Mouse (Mus musculus) liver, embryonic 15.5 days (tissue): Measurements from ENCODE around the gene Gatad2a. TPM values are rescaled to one million over a fixed set of nuclear protein-coding genes. Genes with fewer than 3 reads are reported as not detected.

Source experiments
- ATAC-seq: fragments of 200-750 bp; cut with Nextera tagmentation; 2 replicates; pipeline ENCODE4 v1.8.0; 2017; ENCODE audit warnings: moderate number of reproducible peaks, mild to moderate bottlenecking, moderate library complexity; ENCODE audit not compliant: insufficient read depth
- H3K27ac ChIP-seq: fragments of 300-500 bp; sonication (generic); replicated peaks from 2 replicates; pipeline ENCODE4 v1.5.1; 2015; ENCODE audit warnings: mild to moderate bottlenecking, inconsistent platforms
- H3K27me3 ChIP-seq: fragments of 300-500 bp; sonication (generic); 2 replicates; pipeline ENCODE4 v1.6.1; 2015; ENCODE audit warnings: mild to moderate bottlenecking, inconsistent platforms
- H3K36me3 ChIP-seq: fragments of 300-500 bp; sonication (generic); replicated peaks from 2 replicates; pipeline ENCODE4 v1.6.1; 2015; ENCODE audit warnings: moderate library complexity, mild to moderate bottlenecking, inconsistent platforms
- H3K4me1 ChIP-seq: fragments of 300-500 bp; sonication (generic); replicated peaks from 2 replicates; pipeline ENCODE4 v1.6.1; 2015; ENCODE audit warnings: inconsistent platforms
- H3K4me2 ChIP-seq: fragments of 300-500 bp; sonication (generic); 2 replicates; pipeline ENCODE4 v1.6.1; 2015; ENCODE audit warnings: moderate library complexity, mild to moderate bottlenecking, inconsistent platforms
- H3K4me3 ChIP-seq: fragments of 300-500 bp; sonication (generic); replicated peaks from 2 replicates; pipeline ENCODE4 v1.5.1; 2015; ENCODE audit warnings: mild to moderate bottlenecking, inconsistent platforms
- H3K9ac ChIP-seq: fragments of 300-500 bp; sonication (generic); 2 replicates; pipeline ENCODE4 v1.6.1; 2015; ENCODE audit warnings: moderate library complexity, mild to moderate bottlenecking, inconsistent platforms
- H3K9me3 ChIP-seq: fragments of 300-500 bp; sonication (generic); replicated peaks from 2 replicates; pipeline ENCODE4 v1.6.1; 2016; ENCODE audit warnings: inconsistent platforms
- WGBS: fragments of 180-500 bp; shearing (Covaris S2); methylation state at CpG from one replicate; pipeline ENCODE4 v1.1.7; 2015; ENCODE audit warnings: mixed read lengths; ENCODE audit not compliant: insufficient replicate concordance; 5-methylcytosine and 5-hydroxymethylcytosine counted together
- polyA plus RNA-seq: library from polyadenylated mRNA; unstranded; fragments of >200 nt; fragmentation: Nextera tagmentation; extraction: Ambion mirVana; gene quantifications from 2 replicates; pipeline ENCODE4 v1.2.1, GENCODE M21; 2015

Gatad2a gene
- polyA plus RNA-seq, 1 experiment from 2014 or later: 28.0 TPM

DNA sequence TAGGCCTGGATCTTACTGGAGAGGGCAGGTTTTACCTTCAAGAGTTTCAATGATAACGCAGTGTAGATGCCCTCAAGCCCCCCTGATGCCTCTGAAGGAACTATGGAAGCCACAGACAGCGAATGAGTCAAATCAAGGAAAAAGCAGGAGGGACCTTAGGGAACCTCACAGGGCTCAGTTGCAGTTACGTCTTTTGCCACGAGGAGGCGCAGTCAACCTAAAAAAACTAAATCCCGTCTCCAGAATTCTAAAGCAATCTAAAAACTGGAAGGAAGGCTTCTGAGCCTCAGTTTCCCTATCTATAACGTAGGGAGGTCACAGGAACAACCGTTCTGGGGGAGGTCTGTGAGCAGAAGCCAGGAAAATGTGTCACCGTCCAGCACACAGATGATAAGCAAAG, 122.0 kb downstream of the Gatad2a start:
- no peak overlapping the region for H3K9ac ChIP-seq
- no peak overlapping the region for H3K27ac ChIP-seq
- no peaks in the 10 kb centered on the region for H3K36me3 ChIP-seq
- H3K4me2 ChIP-seq: no peak overlapping the region
- H3K27me3 ChIP-seq: peaks cover 45% of the 10 kb centered on the region
- H3K4me1 ChIP-seq: no peaks in the 10 kb centered on the region
- ATAC-seq: no peak
- 10% methylated on average over 9 of the region's 9 CpGs for WGBS
- H3K4me3 ChIP-seq: no peak overlapping the region
- H3K9me3 ChIP-seq: no peaks in the 10 kb centered on the region

DNA sequence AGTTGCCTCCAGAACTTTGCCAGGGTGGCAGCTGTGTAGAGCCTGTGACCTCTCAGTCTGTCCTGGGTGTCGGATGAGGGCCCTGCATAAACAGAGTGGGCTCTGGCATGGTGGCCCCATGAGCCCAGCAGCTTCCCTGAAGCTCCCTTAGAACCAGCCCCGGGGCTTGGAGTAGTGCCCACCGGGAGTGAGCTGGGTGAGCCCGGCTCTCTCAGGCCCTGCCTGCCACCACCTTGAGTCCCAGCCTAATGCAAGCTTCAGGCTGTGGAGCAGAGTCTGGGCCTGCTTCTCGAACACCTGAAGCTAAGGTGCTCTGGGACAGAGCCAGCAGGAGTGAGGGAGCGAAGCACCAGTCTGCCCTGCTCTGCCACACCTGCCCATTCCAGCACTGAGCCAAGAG, 125.3 kb downstream of the Gatad2a start:
- Histone ChIP-seq H3K36me3 (no peaks in the 10 kb centered on the region), H3K27me3 (peaks cover 13% of the 10 kb centered on the region)
- ATAC-seq: no peak

DNA sequence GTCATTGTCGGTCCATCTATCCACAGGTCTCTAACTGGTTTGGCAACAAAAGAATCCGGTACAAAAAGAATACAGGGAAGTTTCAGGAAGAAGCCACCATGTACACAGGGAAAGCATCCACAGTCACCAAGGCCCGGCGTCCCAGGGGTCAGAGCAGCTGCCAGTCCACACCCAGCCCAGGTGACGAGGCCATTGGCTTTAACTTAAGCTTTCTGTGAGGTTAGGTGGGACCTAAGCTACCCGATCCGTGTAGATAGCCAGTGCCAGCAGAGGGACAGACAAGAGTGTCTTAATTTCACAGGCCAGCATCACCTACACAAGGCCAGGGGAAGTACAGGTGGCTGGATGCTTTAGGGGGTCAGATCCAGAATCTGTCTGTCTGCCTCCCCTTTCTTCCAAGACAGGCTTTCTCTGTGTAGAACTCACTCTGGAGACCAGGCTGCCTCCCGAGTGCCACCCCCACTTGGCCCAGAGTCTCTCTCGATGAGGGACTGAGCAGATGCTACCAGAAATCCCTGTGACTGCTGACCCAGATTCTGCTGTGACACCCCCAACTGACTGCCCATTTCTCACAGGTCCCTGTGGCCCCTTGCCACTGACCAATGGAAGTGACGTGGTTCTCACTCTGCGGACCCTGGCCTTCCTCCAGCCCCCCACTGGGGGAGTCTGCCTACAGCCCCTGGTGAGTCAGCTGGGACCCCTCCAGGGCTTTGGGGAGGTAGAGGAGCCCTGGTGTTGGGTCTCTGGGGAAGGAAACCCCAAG, 126.0 kb downstream of the Gatad2a start:
- no peaks in the 10 kb centered on the region for H3K9me3 ChIP-seq
- H3K36me3 ChIP-seq: no peaks in the 10 kb centered on the region
- H3K4me2 ChIP-seq: no peak overlapping the region
- peaks cover 6% of the 10 kb centered on the region; the same call in 1 of the 2 replicates for H3K27me3 ChIP-seq
- no peak overlapping the region for H3K9ac ChIP-seq
- WGBS: 64% methylated on average over 11 of the region's 11 CpGs
- no peak overlapping the region for H3K4me3 ChIP-seq
- no peak for ATAC-seq
- H3K27ac ChIP-seq: no peak overlapping the region
- no peaks in the 10 kb centered on the region for H3K4me1 ChIP-seq

More for the DNA sequence above, 125.3 kb downstream of the Gatad2a start:
- Histone ChIP-seq H3K4me1 (no peaks in the 10 kb centered on the region), H3K4me2 (no peak overlapping the region), H3K9me3 (no peaks in the 10 kb centered on the region), H3K4me3 (no peak overlapping the region), H3K27ac (no peak overlapping the region), H3K9ac (no peak overlapping the region)
- 66% methylated on average over 6 of the region's 6 CpGs for WGBS

DNA sequence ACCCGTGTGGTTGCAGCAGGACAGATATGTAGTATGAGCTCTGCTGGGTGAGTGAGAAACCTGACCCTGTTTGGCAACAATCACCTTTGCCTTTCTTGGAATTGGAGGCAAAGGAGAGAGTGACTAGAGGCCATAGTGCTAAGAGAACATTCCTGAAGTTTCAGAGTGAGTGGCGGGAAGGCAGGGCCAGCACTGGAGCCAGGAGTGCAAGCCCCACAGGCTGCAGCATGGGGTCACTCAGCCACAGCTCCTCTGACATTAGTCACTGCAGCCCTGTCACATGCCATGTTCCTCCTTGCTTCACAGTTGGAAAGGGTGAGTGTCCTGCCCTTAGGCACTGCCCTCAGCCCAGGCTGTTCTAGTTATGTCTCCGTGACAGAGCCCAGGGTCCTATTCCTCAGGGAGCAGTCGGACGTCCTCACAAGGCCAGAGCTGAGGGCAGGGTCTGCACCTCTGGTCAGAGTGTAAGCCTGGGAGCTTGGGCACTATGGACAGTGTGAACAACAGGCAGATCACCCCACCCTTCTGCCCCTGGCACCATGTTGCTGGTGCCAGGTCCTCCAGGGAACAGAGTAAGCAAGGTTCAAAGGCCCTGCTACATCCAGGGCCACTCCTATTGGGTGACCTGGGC, 128.4 kb downstream of the Gatad2a start:
- Histone ChIP-seq H3K27ac (no peak overlapping the region), H3K27me3 (no peaks in the 10 kb centered on the region), H3K4me2 (no peak overlapping the region), H3K4me3 (no peak overlapping the region), H3K4me1 (peaks cover 16% of the 10 kb centered on the region), H3K9ac (no peak overlapping the region), H3K9me3 (no peaks in the 10 kb centered on the region), H3K36me3 (no peaks in the 10 kb centered on the region)
- no peak for ATAC-seq
- 71% methylated on average over 5 of the region's 5 CpGs for WGBS

DNA sequence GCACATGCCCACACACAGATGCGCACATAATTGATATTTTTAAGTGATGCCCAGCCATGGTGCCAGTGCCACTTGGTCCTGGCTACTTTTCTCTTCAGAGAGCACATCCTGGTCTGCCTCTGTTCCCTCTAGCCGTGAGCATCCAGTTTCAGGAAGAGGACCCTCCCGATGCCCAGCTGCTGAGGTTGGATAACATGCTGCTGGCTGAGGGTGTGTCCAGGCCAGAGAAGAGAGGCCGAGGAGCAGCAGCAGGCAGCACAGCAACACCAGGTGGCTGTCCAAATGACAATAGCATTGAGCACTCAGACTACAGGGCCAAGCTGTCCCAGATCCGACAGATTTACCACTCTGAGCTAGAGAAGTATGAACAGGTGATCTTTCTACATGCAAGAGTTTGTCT, 132.0 kb downstream of the Gatad2a start:
- no peak overlapping the region for H3K4me3 ChIP-seq
- peak; percentile 31; the same call in 1 of the 2 replicates for ATAC-seq
- no peak overlapping the region for H3K4me2 ChIP-seq
- H3K27me3 ChIP-seq: no peaks in the 10 kb centered on the region
- H3K9me3 ChIP-seq: no peaks in the 10 kb centered on the region
- H3K9ac ChIP-seq: no peak overlapping the region
- no peaks in the 10 kb centered on the region for H3K36me3 ChIP-seq
- no peak overlapping the region for H3K27ac ChIP-seq
- peaks cover 16% of the 10 kb centered on the region for H3K4me1 ChIP-seq
- WGBS: 46% methylated on average over 5 of the region's 5 CpGs

DNA sequence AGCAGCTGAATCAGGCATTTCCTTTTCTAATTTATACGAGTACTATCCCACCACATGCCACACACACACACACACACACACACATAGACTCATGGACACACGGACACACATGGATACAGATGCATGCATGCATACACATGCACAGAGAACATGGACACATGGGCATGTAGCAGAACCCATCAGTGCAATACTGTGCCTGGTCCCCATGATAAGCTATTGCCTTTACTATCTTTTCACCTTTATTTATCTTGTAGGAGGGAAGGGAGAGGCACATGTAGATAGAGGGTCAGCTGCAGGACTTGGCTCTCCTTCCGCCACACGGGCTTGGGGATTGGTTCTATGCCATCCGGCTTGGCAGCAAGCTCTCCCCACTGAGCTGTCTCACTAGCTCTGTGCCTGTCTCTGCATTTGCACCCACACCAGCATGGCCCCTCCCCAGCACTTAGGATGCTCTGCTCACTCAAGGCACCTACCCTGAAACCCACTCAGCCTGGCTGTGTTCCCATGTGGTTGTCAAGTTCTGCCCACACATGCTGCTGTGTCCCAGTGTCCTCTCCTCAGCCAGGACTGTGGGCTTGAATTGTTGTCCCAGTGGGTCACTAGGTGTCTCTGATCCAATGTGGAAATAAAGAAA, 132.7 kb downstream of the Gatad2a start:
- Histone ChIP-seq H3K9me3 (no peaks in the 10 kb centered on the region), H3K36me3 (no peaks in the 10 kb centered on the region), H3K4me3 (no peak overlapping the region), H3K4me1 (peaks cover 16% of the 10 kb centered on the region), H3K27me3 (no peaks in the 10 kb centered on the region), H3K4me2 (no peak overlapping the region), H3K27ac (no peak overlapping the region), H3K9ac (no peak overlapping the region)
- 38% methylated on average over 5 of the region's 5 CpGs for WGBS
- ATAC-seq: peak; percentile 44

DNA sequence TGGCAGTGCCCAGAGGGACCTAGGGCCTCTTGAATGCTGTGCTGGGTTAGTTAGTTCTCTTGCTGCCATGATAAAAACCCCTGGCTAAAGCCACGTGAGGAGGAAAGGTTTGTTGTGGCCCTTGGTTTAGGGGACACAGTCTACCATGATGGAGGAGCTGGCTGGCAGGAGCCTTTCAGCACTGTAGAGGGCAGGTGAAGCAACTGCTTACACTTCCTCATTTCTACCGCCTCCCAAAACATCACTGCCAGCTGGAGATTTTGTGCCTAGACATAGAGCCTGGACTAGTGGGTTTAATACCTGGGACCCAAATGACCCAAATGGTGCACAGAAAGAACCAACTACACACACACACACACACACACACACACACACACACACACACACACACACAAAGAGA, 134.9 kb downstream of the Gatad2a start:
- no peaks in the 10 kb centered on the region for H3K36me3 ChIP-seq

DNA sequence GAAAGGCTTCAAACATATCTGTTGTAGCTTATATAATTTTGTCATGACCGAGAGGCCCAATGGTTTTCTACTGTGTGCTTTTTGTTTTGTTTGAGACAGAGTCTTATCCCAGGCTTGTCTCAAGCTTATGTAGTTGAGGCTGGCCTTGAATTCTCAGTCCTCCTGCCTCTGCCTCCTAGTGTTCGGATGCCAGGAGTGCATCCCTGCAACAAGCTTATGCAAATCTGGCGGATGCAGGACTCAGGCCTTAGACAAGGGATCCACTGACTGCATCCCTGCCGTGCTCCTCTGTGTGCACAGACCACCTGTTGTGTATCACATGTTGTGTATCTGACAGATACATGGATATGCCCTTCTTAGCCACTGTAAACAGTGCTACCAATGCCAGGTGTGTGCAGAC, 135.4 kb downstream of the Gatad2a start:
- ATAC-seq: no peak
- no peak overlapping the region for H3K4me2 ChIP-seq
- no peak overlapping the region for H3K9ac ChIP-seq
- H3K27ac ChIP-seq: no peak overlapping the region
- no peaks in the 10 kb centered on the region for H3K9me3 ChIP-seq
- H3K36me3 ChIP-seq: no peaks in the 10 kb centered on the region
- peaks cover 16% of the 10 kb centered on the region for H3K4me1 ChIP-seq
- 61% methylated on average over 4 of the region's 4 CpGs for WGBS
- H3K4me3 ChIP-seq: no peak overlapping the region
- no peaks in the 10 kb centered on the region for H3K27me3 ChIP-seq

More for the DNA sequence above, 134.9 kb downstream of the Gatad2a start:
- Histone ChIP-seq H3K27ac (no peak overlapping the region), H3K4me2 (no peak overlapping the region), H3K27me3 (no peaks in the 10 kb centered on the region), H3K9ac (no peak overlapping the region), H3K9me3 (no peaks in the 10 kb centered on the region), H3K4me1 (peaks cover 16% of the 10 kb centered on the region), H3K4me3 (no peak overlapping the region)
- ATAC-seq: no peak
- WGBS: 32% methylated on average over 2 of the region's 2 CpGs

Other genes starting within 250 kb of the Gatad2a start
- gene Zfp963, start 246.4 kb downstream of the Gatad2a start, polyA plus RNA-seq: 2.0 and 2.2 TPM in 2 replicates
- 0.62 TPM in 1 of 2 replicates, not detected in the other for gene Gm20422, start 221.5 kb downstream of the Gatad2a start, polyA plus RNA-seq
- gene Atp13a1, start 205.2 kb downstream of the Gatad2a start, polyA plus RNA-seq: 19.6 and 23.0 TPM in 2 replicates
- 7.4 and 8.5 TPM in 2 replicates for gene Zfp866, start 205.2 kb downstream of the Gatad2a start, polyA plus RNA-seq
- 5.7 and 7.5 TPM in 2 replicates for gene Gmip, start 187.7 kb downstream of the Gatad2a start, polyA plus RNA-seq
- 0.06 TPM in 2 replicates for gene Lpar2, start 174.0 kb downstream of the Gatad2a start, polyA plus RNA-seq
- gene Pbx4, start 163.9 kb downstream of the Gatad2a start, polyA plus RNA-seq: 2.0 and 2.4 TPM in 2 replicates
- 0.03 and 0.06 TPM in 2 replicates for gene Cilp2, start 108.7 kb downstream of the Gatad2a start, polyA plus RNA-seq
- 2.1 TPM in 2 replicates for gene Tssk6, start 94.2 kb downstream of the Gatad2a start, polyA plus RNA-seq
- 89.7 and 96.9 TPM in 2 replicates for gene Ndufa13, start 93.8 kb downstream of the Gatad2a start, polyA plus RNA-seq
- gene Yjefn3, start 93.7 kb downstream of the Gatad2a start, polyA plus RNA-seq: 0.51 and 0.54 TPM in 2 replicates
- gene Mau2, start 46.4 kb upstream of the Gatad2a start, polyA plus RNA-seq: 23.0 and 25.6 TPM in 2 replicates
- gene Sugp1, start 46.4 kb upstream of the Gatad2a start, polyA plus RNA-seq: 15.3 and 16.2 TPM in 2 replicates
- gene Tm6sf2, start 76.5 kb upstream of the Gatad2a start, polyA plus RNA-seq: 1.6 and 2.3 TPM in 2 replicates
- 0.05 and 0.06 TPM in 2 replicates for gene Hapln4, start 87.1 kb upstream of the Gatad2a start, polyA plus RNA-seq
- 0.02 and 0.03 TPM in 2 replicates for gene Ncan, start 124.5 kb upstream of the Gatad2a start, polyA plus RNA-seq
- 16.8 and 17.4 TPM in 2 replicates for gene Nr2c2ap, start 134.9 kb upstream of the Gatad2a start, polyA plus RNA-seq
- gene Rfxank, start 142.8 kb upstream of the Gatad2a start, polyA plus RNA-seq: 6.5 and 7.3 TPM in 2 replicates
- 22.4 and 25.7 TPM in 2 replicates for gene Borcs8, start 143.1 kb upstream of the Gatad2a start, polyA plus RNA-seq
- not detected in 2 replicates for gene Mef2b, start 143.3 kb upstream of the Gatad2a start, polyA plus RNA-seq
- gene Tmem161a, start 176.0 kb upstream of the Gatad2a start, polyA plus RNA-seq: 28.1 and 31.9 TPM in 2 replicates
- 8.0 and 9.2 TPM in 2 replicates for gene Slc25a42, start 215.9 kb upstream of the Gatad2a start, polyA plus RNA-seq
- 10.9 and 11.7 TPM in 2 replicates for gene Sugp2, start 237.8 kb upstream of the Gatad2a start, polyA plus RNA-seq
- 12.4 and 15.2 TPM in 2 replicates for gene Armc6, start 238.1 kb upstream of the Gatad2a start, polyA plus RNA-seq